In the genomic region with DNA sequence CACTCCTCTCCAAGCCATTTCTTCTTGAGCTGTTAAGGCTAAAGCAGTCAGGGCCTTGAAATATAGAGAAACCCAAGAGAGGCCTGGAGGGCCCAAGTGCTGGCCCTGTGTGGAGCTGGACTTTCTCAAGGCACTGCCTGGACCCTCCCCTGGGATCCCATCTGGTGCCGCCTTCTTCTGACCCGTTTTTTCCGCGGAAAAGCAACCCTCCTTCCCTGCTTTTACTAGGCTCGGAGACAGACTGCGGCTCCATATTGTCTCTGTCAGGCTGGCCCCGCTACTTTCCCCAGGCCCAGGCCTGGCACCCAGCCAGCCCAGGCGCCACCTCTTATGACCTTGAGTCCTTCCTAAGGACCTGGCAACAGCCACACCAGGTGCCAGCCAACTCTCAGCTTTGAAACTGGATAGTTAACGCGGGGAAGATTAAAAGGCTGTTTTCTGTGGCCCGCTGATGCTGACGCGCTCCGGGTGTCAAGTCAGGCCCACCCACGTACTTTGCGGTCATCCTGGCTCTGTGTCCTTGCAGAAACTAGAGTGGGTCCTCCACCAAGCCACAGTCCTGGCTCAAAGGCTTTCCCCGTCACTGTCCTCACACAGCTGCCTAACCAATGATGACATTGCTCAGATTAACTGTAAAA, we compare ENCODE assay signal across 7 mouse cellular contexts. TPM values are rescaled to one million over a fixed set of nuclear protein-coding genes. Genes with fewer than 3 reads are reported as not detected.
DNase-seq lines count a peak whose midpoint lies in the region; ATAC-seq lines count a peak whose summit lies in the region.

No protein-coding gene starts in this region.

- peak overlapping the region; percentile 85 for H3K27ac ChIP-seq in intestine, embryonic 15.5 days
- peak overlapping the region; percentile 61 for H3K27ac ChIP-seq in liver, embryonic 16.5 days (ENCODE audit: low read length)
- peak overlapping the region; percentile 96 for H3K27ac ChIP-seq in neural tube, embryonic 15.5 days (replicated peaks)

- H3K36me3 ChIP-seq in intestine, embryonic 15.5 days = no peaks in the 10 kb centered on the region
- no peaks in the 10 kb centered on the region for H3K36me3 ChIP-seq in liver, embryonic 16.5 days (ENCODE audit: control insufficient read depth, insufficient read depth)
- no peaks in the 10 kb centered on the region for H3K36me3 ChIP-seq in neural tube, embryonic 15.5 days

- 17% methylated on average over 17 of the region's 17 CpGs for WGBS in intestine, embryonic 15.5 days
- WGBS in liver, embryonic 16.5 days (ENCODE audit: insufficient replicate concordance) = 53% methylated on average over 17 of the region's 17 CpGs
- 6% methylated on average over 17 of the region's 17 CpGs for WGBS in neural tube, embryonic 15.5 days

- H3K9ac ChIP-seq in intestine, embryonic 15.5 days = peak overlapping the region; percentile 29; the same call in 1 of the 2 replicates
- H3K9ac ChIP-seq in liver, embryonic 16.5 days (ENCODE audit: low read depth, low read length) = 0 out of 2 replicates have a peak overlapping the region, but pooled peaks have one; percentile 5
- peak overlapping the region; percentile 53 for H3K9ac ChIP-seq in neural tube, embryonic 15.5 days (replicated peaks)

- DNase-seq in Muller cell, postnatal 12 days (ENCODE audit: inconsistent ontology term) = peak; percentile 88
- DNase-seq in adrenal gland, postnatal 36 days = peak; percentile 80 to 85
- peak; percentile 66 for DNase-seq in gastrocnemius, postnatal 36 days
- no peak for DNase-seq in urinary bladder, postnatal 10 days (ENCODE audit: low spot score)

- H3K4me3 ChIP-seq in intestine, embryonic 15.5 days (replicated peaks) = peak overlapping the region; percentile 25
- H3K4me3 ChIP-seq in liver, embryonic 16.5 days (ENCODE audit: low read depth, low read length) = no peak overlapping the region
- peak overlapping the region; percentile 37 for H3K4me3 ChIP-seq in neural tube, embryonic 15.5 days (replicated peaks)

- no peaks in the 10 kb centered on the region for H3K9me3 ChIP-seq in intestine, embryonic 15.5 days
- H3K9me3 ChIP-seq in liver, embryonic 16.5 days (replicated peaks; ENCODE audit: control insufficient read depth, low read length) = no peaks in the 10 kb centered on the region
- no peaks in the 10 kb centered on the region for H3K9me3 ChIP-seq in neural tube, embryonic 15.5 days (replicated peaks)

- no peaks in the 10 kb centered on the region for H3K27me3 ChIP-seq in intestine, embryonic 15.5 days (replicated peaks)
- no peaks in the 10 kb centered on the region for H3K27me3 ChIP-seq in liver, embryonic 16.5 days (ENCODE audit: control insufficient read depth, insufficient read depth, low read depth, low read length)
- H3K27me3 ChIP-seq in neural tube, embryonic 15.5 days (replicated peaks) = no peaks in the 10 kb centered on the region

- H3K4me2 ChIP-seq in intestine, embryonic 15.5 days (replicated peaks) = peak overlapping the region; percentile 61
- peak overlapping the region; percentile 55 for H3K4me2 ChIP-seq in liver, embryonic 16.5 days (ENCODE audit: low read depth, low read length)
- H3K4me2 ChIP-seq in neural tube, embryonic 15.5 days = peak overlapping the region; percentile 72

- intact Hi-C loops in gastrocnemius, postnatal 36 days (cut with DNase I) = no loop called here

- peak; percentile 51 for ATAC-seq in intestine, embryonic 15.5 days
- no peak for ATAC-seq in liver, embryonic 16.5 days (ENCODE audit: low read depth)
- ATAC-seq in neural tube, embryonic 15.5 days (ENCODE audit: low FRiP score) = peak; percentile 59

- H3K4me1 ChIP-seq in intestine, embryonic 15.5 days (replicated peaks) = peaks cover 25% of the 10 kb centered on the region
- H3K4me1 ChIP-seq in liver, embryonic 16.5 days (ENCODE audit: control insufficient read depth, low read depth, low read length) = peaks cover 4% of the 10 kb centered on the region
- H3K4me1 ChIP-seq in neural tube, embryonic 15.5 days = peaks cover 30% of the 10 kb centered on the region

RNA-seq across cellular contexts. Expression of gene Fgd2, which starts 4.8 kb away (rescaled TPM):
- total RNA-seq in adrenal gland, postnatal 36 days (2021) = 1 to 10 TPM; 2.6 to 3.6 TPM
- 1 to 10 TPM in 1 of 2 experiments, under 1 TPM in 1; 0.79 to 1.2 TPM for total RNA-seq in gastrocnemius, postnatal 36 days (2021)
- polyA plus RNA-seq in intestine, embryonic 15.5 days (2015; fragmentation: Nextera tagmentation; extraction: Ambion mirVana) = 10.5 and 12.3 TPM in 2 replicates
- 7.7 and 8.1 TPM in 2 replicates for polyA plus RNA-seq in liver, embryonic 16.5 days (2015; fragmentation: Nextera tagmentation; extraction: Ambion mirVana)
- polyA plus RNA-seq in neural tube, embryonic 15.5 days (2015; fragmentation: Nextera tagmentation; extraction: Ambion mirVana) = 3.7 and 9.8 TPM in 2 replicates

RNA-seq across cellular contexts. Expression of gene Mtch1, which starts 8.2 kb away (rescaled TPM):
- total RNA-seq in adrenal gland, postnatal 36 days (2021) = 100 to 1,000 TPM; 249 to 251 TPM
- 10 to 100 TPM; 85.9 to 95.0 TPM for total RNA-seq in gastrocnemius, postnatal 36 days (2021)
- polyA plus RNA-seq in intestine, embryonic 15.5 days (2015; fragmentation: Nextera tagmentation; extraction: Ambion mirVana) = 235 and 275 TPM in 2 replicates
- polyA plus RNA-seq in liver, embryonic 16.5 days (2015; fragmentation: Nextera tagmentation; extraction: Ambion mirVana) = 33.3 and 48.5 TPM in 2 replicates
- polyA plus RNA-seq in neural tube, embryonic 15.5 days (2015; fragmentation: Nextera tagmentation; extraction: Ambion mirVana) = 453 and 482 TPM in 2 replicates

RNA-seq across cellular contexts. Expression of gene Pi16, which starts 38.5 kb away (rescaled TPM):
- 10 to 100 TPM; 29.3 to 50.8 TPM for total RNA-seq in adrenal gland, postnatal 36 days (2021)
- total RNA-seq in gastrocnemius, postnatal 36 days (2021) = 10 to 100 TPM; 16.1 to 29.8 TPM
- polyA plus RNA-seq in intestine, embryonic 15.5 days (2015; fragmentation: Nextera tagmentation; extraction: Ambion mirVana) = 0.72 and 0.98 TPM in 2 replicates
- polyA plus RNA-seq in liver, embryonic 16.5 days (2015; fragmentation: Nextera tagmentation; extraction: Ambion mirVana) = 2.0 and 2.6 TPM in 2 replicates
- polyA plus RNA-seq in neural tube, embryonic 15.5 days (2015; fragmentation: Nextera tagmentation; extraction: Ambion mirVana) = 2.8 TPM in 2 replicates
